Mouse (Mus musculus) embryonic fibroblast, embryonic 13.5 days (primary cell): ENCODE results near the gene Cadm1.

Source experiments
- CTCF ChIP-seq: IDR thresholded peaks from 2 replicates; pipeline ENCODE4 v1.5.1; 2011; ENCODE audit warnings: mild to moderate bottlenecking, control low read depth, low read length, moderate library complexity, borderline replicate concordance; ENCODE audit not compliant: insufficient read depth
- POLR2A ChIP-seq: IDR thresholded peaks from 2 replicates; pipeline ENCODE4 v1.6.1; 2011; ENCODE audit warnings: low read depth, mild to moderate bottlenecking, control low read depth, low read length, moderate library complexity

- no peak for TF ChIP-seq CTCF
- no peak for TF ChIP-seq POLR2A
These were observed 361.7 kb downstream of the Cadm1 start for GRCm38 (mm10) chr9:47891721-47892120.
